Comparison of ENCODE assay signal across 8 mouse cellular contexts in genomic region chr19:3324931-3325711, GRCm38 (mm10). TPM values are rescaled to one million over a fixed set of nuclear protein-coding genes. Genes with fewer than 3 reads are reported as not detected.
DNase-seq lines count a peak whose midpoint lies in the region; ATAC-seq and TF ChIP-seq lines count a peak whose summit lies in the region.

No protein-coding gene starts in this region.

- no peaks in the 10 kb centered on the region for H3K9me3 ChIP-seq in forebrain, postnatal 0 days (ENCODE audit: low read length)

- H3K36me3 ChIP-seq in forebrain, postnatal 0 days (ENCODE audit: insufficient read depth), result no peaks in the 10 kb centered on the region

- WGBS in cerebellum, adult 2 months, result 1% methylated on average over 59 of the region's 59 CpGs
- 2% methylated on average over 59 of the region's 59 CpGs for WGBS in forebrain, postnatal 0 days

- no peak overlapping the region for H3K27ac ChIP-seq in cerebellum, adult 2 months (ENCODE audit: insufficient read depth, low read length)
- peak overlapping the region; percentile 70 for H3K27ac ChIP-seq in forebrain, postnatal 0 days (ENCODE audit: low read depth, low read length)

- no peak for TF ChIP-seq CTCF in cerebellum, adult 2 months (IDR thresholded peaks at IDR 0.05; ENCODE audit: borderline replicate concordance, insufficient read depth, low read depth, low read length)
- no peak for TF ChIP-seq CTCF in forebrain, postnatal 0 days (IDR thresholded peaks at IDR 0.05; ENCODE audit: low read depth)

- H3K27me3 ChIP-seq in cerebellum, adult 2 months (ENCODE audit: control insufficient read depth, insufficient read depth, low read length), result no peaks in the 10 kb centered on the region; the same call in 1 of the 2 replicates
- peaks cover 4% of the 10 kb centered on the region for H3K27me3 ChIP-seq in forebrain, postnatal 0 days (ENCODE audit: insufficient read depth, low read length)

- TF ChIP-seq POLR2A in cerebellum, adult 2 months (IDR thresholded peaks at IDR 0.05; ENCODE audit: borderline replicate concordance, insufficient read depth, low read length), result no peak

- peak overlapping the region; percentile 83 for H3K4me2 ChIP-seq in forebrain, postnatal 0 days (ENCODE audit: low read depth)

- H3K9ac ChIP-seq in forebrain, postnatal 0 days, result peak overlapping the region; percentile 42

- ATAC-seq in forebrain, postnatal 0 days, result peak; percentile 75
- peak; percentile 43 to 50 for ATAC-seq in hematopoietic stem cell, adult 5-6 weeks (replicated peaks in 1 of 2; ENCODE audit: insufficient read depth in 1 of 2, low FRiP score in 2 of 2, low TSS enrichment in 1 of 2, low read depth in 1 of 2, poor library complexity in 2 of 2, severe bottlenecking in 2 of 2)

- no peaks in the 10 kb centered on the region for H3K4me1 ChIP-seq in cerebellum, adult 2 months (ENCODE audit: control insufficient read depth, insufficient read depth, low read length)
- H3K4me1 ChIP-seq in forebrain, postnatal 0 days (ENCODE audit: insufficient read depth), result 0 out of 2 replicates have a peak, but pooled peaks cover 11% of the 10 kb centered on the region

- peak overlapping the region; percentile 65 for H3K4me3 ChIP-seq in cerebellum, adult 2 months (replicated peaks; ENCODE audit: insufficient read depth, low read depth, low read length)
- H3K4me3 ChIP-seq in forebrain, postnatal 0 days (ENCODE audit: low read depth, low read length), result peak overlapping the region; percentile 52

- DNase-seq in MEL-GATA-1-ER (ENCODE audit: extremely low read depth, low read depth), result peak; percentile 76
- peak; percentile 66 to 73 for DNase-seq in cerebellum, adult 2 months
- peak; percentile 86 for DNase-seq in forebrain, postnatal 0 days
- DNase-seq in layer of hippocampus, adult 9-11 months, result peak; percentile 85
- DNase-seq in lung, postnatal 14 days, result peak; percentile 96
- DNase-seq in ovary, postnatal 36 days (ENCODE audit: low spot score), result peak; percentile 92
- DNase-seq in thymus, postnatal 36 days, result peak; percentile 96

RNA-seq across cellular contexts. Expression of gene Cpt1a, which starts 3.0 kb away (rescaled TPM):
- 22.2 and 24.1 TPM in 2 replicates for polyA plus RNA-seq in cerebellum, adult 2 months (2012; rRNA removed)
- total RNA-seq in forebrain, postnatal 0 days (2014; rRNA removed), result 13.7 and 17.2 TPM in 2 replicates
- 13.1 and 17.0 TPM in 2 replicates for polyA plus RNA-seq in forebrain, postnatal 0 days (2015; fragmentation: Nextera tagmentation; extraction: Ambion mirVana)
- 52.3 and 59.7 TPM in 2 replicates for total RNA-seq in hematopoietic stem cell, adult 5-6 weeks (2017)

RNA-seq across cellular contexts. Expression of gene Ighmbp2, which starts 42.3 kb away (rescaled TPM):
- 9.2 and 9.8 TPM in 2 replicates for polyA plus RNA-seq in cerebellum, adult 2 months (2012; rRNA removed)
- 10.1 and 10.5 TPM in 2 replicates for total RNA-seq in forebrain, postnatal 0 days (2014; rRNA removed)
- 8.8 and 10.4 TPM in 2 replicates for polyA plus RNA-seq in forebrain, postnatal 0 days (2015; fragmentation: Nextera tagmentation; extraction: Ambion mirVana)
- total RNA-seq in hematopoietic stem cell, adult 5-6 weeks (2017), result 6.3 and 9.1 TPM in 2 replicates

RNA-seq across cellular contexts. Expression of gene Mrpl21, which starts 42.4 kb away (rescaled TPM):
- 56.6 and 61.3 TPM in 2 replicates for polyA plus RNA-seq in cerebellum, adult 2 months (2012; rRNA removed)
- 61.7 and 79.1 TPM in 2 replicates for total RNA-seq in forebrain, postnatal 0 days (2014; rRNA removed)
- polyA plus RNA-seq in forebrain, postnatal 0 days (2015; fragmentation: Nextera tagmentation; extraction: Ambion mirVana), result 92.3 and 96.8 TPM in 2 replicates
- 63.9 and 93.0 TPM in 2 replicates for total RNA-seq in hematopoietic stem cell, adult 5-6 weeks (2017)
